Mouse (Mus musculus): ENCODE measurements around the gene Frmd4b. TPM values are rescaled to one million over a fixed set of nuclear protein-coding genes. Genes with fewer than 3 reads are reported as not detected.

Frmd4b gene
- polyA plus RNA-seq, 1 experiment from 2014 or later: 13.5 TPM

DNA sequence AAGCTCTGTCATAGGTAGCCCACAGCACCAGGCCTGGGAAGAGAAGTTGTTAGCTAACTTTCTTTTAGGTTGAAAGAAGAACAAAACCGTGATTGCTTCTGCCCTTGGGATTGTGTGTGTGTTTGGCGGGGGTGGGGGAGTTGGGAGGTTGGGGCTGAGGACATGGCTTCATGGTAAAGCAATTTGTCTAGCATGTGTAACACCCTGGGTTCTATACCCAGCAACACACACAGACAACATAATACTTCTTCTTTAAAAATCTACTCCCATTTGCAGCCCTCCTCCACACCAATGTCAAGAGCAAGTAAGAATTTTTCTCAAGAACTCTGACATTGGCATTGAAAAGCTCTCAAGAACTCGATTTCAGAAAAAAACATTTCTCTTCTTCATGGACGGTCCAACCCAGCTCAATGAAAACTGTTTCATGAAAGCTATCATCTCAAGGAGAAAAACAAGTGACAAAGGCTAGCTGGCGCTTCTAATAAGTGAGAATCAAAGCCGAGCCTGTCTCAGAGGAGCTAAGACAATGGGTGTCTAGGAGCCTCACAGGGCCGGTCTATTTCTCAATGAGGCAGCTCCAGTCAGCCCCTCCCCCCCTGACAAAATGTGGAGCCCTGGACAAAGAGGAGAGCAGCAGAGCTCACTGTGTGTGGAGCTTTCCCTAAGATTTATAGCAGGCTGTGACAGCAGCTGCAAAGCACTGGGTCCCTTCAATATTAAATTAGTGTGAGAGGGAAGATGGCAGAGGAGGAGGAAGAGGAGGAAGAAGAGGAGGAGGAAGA, 40.6 kb downstream of the Frmd4b start:
- no peak overlapping the region for H3K27ac ChIP-seq (ENCODE audit: low read length)
- no peak for ATAC-seq (replicated peaks; ENCODE audit: extremely low read depth, insufficient read depth, low FRiP score)

GRCm38 (mm10) chr6:97576096-97576495, 41.2 kb downstream of the Frmd4b start:
- no peaks in the 10 kb centered on the region for H3K9me3 ChIP-seq (replicated peaks; ENCODE audit: control insufficient read depth, low read length)
- H3K27ac ChIP-seq (ENCODE audit: low read length): no peak overlapping the region
- H3K9ac ChIP-seq (ENCODE audit: low read length): no peak overlapping the region
- H3K4me3 ChIP-seq (ENCODE audit: low read length): no peak overlapping the region
- no peaks in the 10 kb centered on the region for H3K36me3 ChIP-seq (ENCODE audit: control insufficient read depth, insufficient read depth)
- H3K4me2 ChIP-seq (ENCODE audit: low read depth, low read length): no peak overlapping the region
- 87% methylated on average over 7 of the region's 7 CpGs for WGBS
- H3K4me1 ChIP-seq (ENCODE audit: control insufficient read depth, insufficient read depth, low read length): no peaks in the 10 kb centered on the region
- ATAC-seq (replicated peaks; ENCODE audit: extremely low read depth, insufficient read depth, low FRiP score): no peak
- H3K27me3 ChIP-seq (ENCODE audit: control insufficient read depth, insufficient read depth, low read length): no peaks in the 10 kb centered on the region

More for the DNA sequence above, 40.6 kb downstream of the Frmd4b start:
- no peak overlapping the region for H3K4me2 ChIP-seq (ENCODE audit: low read depth, low read length)
- 53% methylated on average over 7 of the region's 7 CpGs for WGBS
- no peaks in the 10 kb centered on the region for H3K27me3 ChIP-seq (ENCODE audit: control insufficient read depth, insufficient read depth, low read length)
- no peak overlapping the region for H3K9ac ChIP-seq (ENCODE audit: low read length)
- H3K9me3 ChIP-seq (replicated peaks; ENCODE audit: control insufficient read depth, low read length): no peaks in the 10 kb centered on the region
- no peaks in the 10 kb centered on the region for H3K4me1 ChIP-seq (ENCODE audit: control insufficient read depth, insufficient read depth, low read length)
- no peak overlapping the region for H3K4me3 ChIP-seq (ENCODE audit: low read length)
- no peaks in the 10 kb centered on the region for H3K36me3 ChIP-seq (ENCODE audit: control insufficient read depth, insufficient read depth)

GRCm38 (mm10) chr6:97574973-97575372, 42.4 kb downstream of the Frmd4b start:
- Histone ChIP-seq H3K36me3 (ENCODE audit: control insufficient read depth, insufficient read depth) (no peaks in the 10 kb centered on the region), H3K27me3 (ENCODE audit: control insufficient read depth, insufficient read depth, low read length) (no peaks in the 10 kb centered on the region), H3K27ac (ENCODE audit: low read length) (no peak overlapping the region), H3K4me3 (ENCODE audit: low read length) (no peak overlapping the region), H3K9me3 (replicated peaks; ENCODE audit: control insufficient read depth, low read length) (no peaks in the 10 kb centered on the region), H3K4me1 (ENCODE audit: control insufficient read depth, insufficient read depth, low read length) (no peaks in the 10 kb centered on the region), H3K9ac (ENCODE audit: low read length) (no peak overlapping the region), H3K4me2 (ENCODE audit: low read depth, low read length) (no peak overlapping the region)
- no peak for ATAC-seq (replicated peaks; ENCODE audit: extremely low read depth, insufficient read depth, low FRiP score)
- 76% methylated on average over 5 of the region's 5 CpGs for WGBS

- H3K36me3 ChIP-seq (ENCODE audit: control insufficient read depth, insufficient read depth): no peaks in the 10 kb centered on the region
- H3K9me3 ChIP-seq (replicated peaks; ENCODE audit: control insufficient read depth, low read length): no peaks in the 10 kb centered on the region
- no peak overlapping the region for H3K9ac ChIP-seq (ENCODE audit: low read length)
- no peak for ATAC-seq (replicated peaks; ENCODE audit: extremely low read depth, insufficient read depth, low FRiP score)
- no peaks in the 10 kb centered on the region for H3K27me3 ChIP-seq (ENCODE audit: control insufficient read depth, insufficient read depth, low read length)
- H3K4me2 ChIP-seq (ENCODE audit: low read depth, low read length): no peak overlapping the region
- no peak overlapping the region for H3K4me3 ChIP-seq (ENCODE audit: low read length)
- no peaks in the 10 kb centered on the region for H3K4me1 ChIP-seq (ENCODE audit: control insufficient read depth, insufficient read depth, low read length)
- WGBS: 72% methylated on average over 5 of the region's 5 CpGs
- no peak overlapping the region for H3K27ac ChIP-seq (ENCODE audit: low read length)
Measured at GRCm38 (mm10) chr6:97572226-97572625, 45.1 kb downstream of the Frmd4b start.

DNA sequence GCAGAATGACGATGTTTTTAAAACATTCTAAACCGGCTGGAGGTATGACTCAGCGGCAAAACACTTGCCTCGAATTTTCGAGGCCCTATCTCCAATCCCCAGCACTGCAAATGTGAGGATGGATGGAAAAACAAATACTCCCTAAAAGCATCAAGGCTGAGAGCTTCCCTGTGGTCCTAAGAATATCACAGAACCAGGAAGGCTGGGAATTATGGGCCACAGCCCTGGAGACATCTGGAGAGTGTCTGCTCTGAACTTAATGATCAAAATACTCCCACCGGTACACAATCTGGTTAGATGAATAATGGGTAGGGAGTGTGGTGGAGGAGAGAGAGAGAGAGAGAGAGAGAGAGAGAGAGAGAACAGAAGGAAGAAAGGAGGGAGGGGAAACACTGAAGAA, 48.8 kb downstream of the Frmd4b start:
- H3K4me3 ChIP-seq (ENCODE audit: low read length): no peak overlapping the region
- ATAC-seq (replicated peaks; ENCODE audit: extremely low read depth, insufficient read depth, low FRiP score): 0 out of 2 replicates have a peak, but pooled peaks have one; percentile 41

GRCm38 (mm10) chr6:97566746-97567145, 50.6 kb downstream of the Frmd4b start:
- 80% methylated on average over 4 of the region's 4 CpGs for WGBS
- Histone ChIP-seq H3K4me3 (ENCODE audit: low read length) (no peak overlapping the region), H3K4me1 (ENCODE audit: control insufficient read depth, insufficient read depth, low read length) (no peaks in the 10 kb centered on the region), H3K36me3 (ENCODE audit: control insufficient read depth, insufficient read depth) (no peaks in the 10 kb centered on the region), H3K27me3 (ENCODE audit: control insufficient read depth, insufficient read depth, low read length) (no peaks in the 10 kb centered on the region), H3K9me3 (replicated peaks; ENCODE audit: control insufficient read depth, low read length) (no peaks in the 10 kb centered on the region), H3K4me2 (ENCODE audit: low read depth, low read length) (no peak overlapping the region), H3K9ac (ENCODE audit: low read length) (no peak overlapping the region), H3K27ac (ENCODE audit: low read length) (no peak overlapping the region)
- ATAC-seq (replicated peaks; ENCODE audit: extremely low read depth, insufficient read depth, low FRiP score): no peak

More for the DNA sequence above, 48.8 kb downstream of the Frmd4b start:
- WGBS: 19% methylated on average over 6 of the region's 6 CpGs
- Histone ChIP-seq H3K4me2 (ENCODE audit: low read depth, low read length) (no peak overlapping the region), H3K27me3 (ENCODE audit: control insufficient read depth, insufficient read depth, low read length) (no peaks in the 10 kb centered on the region), H3K36me3 (ENCODE audit: control insufficient read depth, insufficient read depth) (no peaks in the 10 kb centered on the region), H3K9me3 (replicated peaks; ENCODE audit: control insufficient read depth, low read length) (no peaks in the 10 kb centered on the region), H3K9ac (ENCODE audit: low read length) (no peak overlapping the region), H3K4me1 (ENCODE audit: control insufficient read depth, insufficient read depth, low read length) (no peaks in the 10 kb centered on the region), H3K27ac (ENCODE audit: low read length) (no peak overlapping the region)

- Histone ChIP-seq H3K9ac (ENCODE audit: low read length) (no peak overlapping the region), H3K4me3 (ENCODE audit: low read length) (no peak overlapping the region), H3K4me2 (ENCODE audit: low read depth, low read length) (no peak overlapping the region), H3K36me3 (ENCODE audit: control insufficient read depth, insufficient read depth) (no peaks in the 10 kb centered on the region; the same call in 1 of the 2 replicates), H3K27ac (ENCODE audit: low read length) (no peak overlapping the region), H3K9me3 (replicated peaks; ENCODE audit: control insufficient read depth, low read length) (peaks cover 4% of the 10 kb centered on the region; the same call in 1 of the 2 replicates), H3K4me1 (ENCODE audit: control insufficient read depth, insufficient read depth, low read length) (peaks cover 4% of the 10 kb centered on the region; the same call in 1 of the 2 replicates), H3K27me3 (ENCODE audit: control insufficient read depth, insufficient read depth, low read length) (no peaks in the 10 kb centered on the region)
- 79% methylated on average over 8 of the region's 8 CpGs for WGBS
- no peak for ATAC-seq (replicated peaks; ENCODE audit: extremely low read depth, insufficient read depth, low FRiP score)
Measured at GRCm38 (mm10) chr6:97557147-97557546, 60.2 kb downstream of the Frmd4b start.

GRCm38 (mm10) chr6:97555637-97556036, 61.7 kb downstream of the Frmd4b start:
- no peak overlapping the region for H3K4me2 ChIP-seq (ENCODE audit: low read depth, low read length)
- no peak overlapping the region for H3K9ac ChIP-seq (ENCODE audit: low read length)
- no peak for ATAC-seq (replicated peaks; ENCODE audit: extremely low read depth, insufficient read depth, low FRiP score)
- peaks cover 4% of the 10 kb centered on the region; the same call in 1 of the 2 replicates for H3K9me3 ChIP-seq (replicated peaks; ENCODE audit: control insufficient read depth, low read length)
- no peaks in the 10 kb centered on the region; the same call in 1 of the 2 replicates for H3K36me3 ChIP-seq (ENCODE audit: control insufficient read depth, insufficient read depth)
- WGBS: 93% methylated on average over 7 of the region's 7 CpGs
- H3K4me3 ChIP-seq (ENCODE audit: low read length): no peak overlapping the region
- peaks cover 4% of the 10 kb centered on the region; the same call in 1 of the 2 replicates for H3K4me1 ChIP-seq (ENCODE audit: control insufficient read depth, insufficient read depth, low read length)
- no peaks in the 10 kb centered on the region; the same call in 1 of the 2 replicates for H3K27me3 ChIP-seq (ENCODE audit: control insufficient read depth, insufficient read depth, low read length)
- no peak overlapping the region for H3K27ac ChIP-seq (ENCODE audit: low read length)

DNA sequence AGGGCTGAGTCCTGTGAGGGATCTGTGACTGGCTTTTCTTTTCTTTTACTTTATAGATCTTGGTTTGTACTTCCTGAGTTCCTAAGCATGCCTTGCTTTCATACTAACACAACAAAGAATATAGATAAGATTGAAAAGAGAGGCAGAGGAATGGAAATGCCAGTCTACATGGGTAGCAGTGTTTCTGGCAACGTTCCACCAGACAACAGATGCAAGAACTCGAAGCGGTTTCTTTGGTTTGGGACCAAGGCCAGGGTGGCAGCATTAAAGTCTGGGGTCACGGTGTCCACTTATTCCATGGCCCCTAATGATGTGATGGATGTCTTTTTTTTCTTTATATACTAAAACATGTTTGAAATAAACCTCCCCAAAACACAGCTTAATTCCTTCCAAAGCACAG, 63.9 kb downstream of the Frmd4b start:
- H3K36me3 ChIP-seq (ENCODE audit: control insufficient read depth, insufficient read depth): no peaks in the 10 kb centered on the region; the same call in 1 of the 2 replicates
- no peak overlapping the region for H3K4me2 ChIP-seq (ENCODE audit: low read depth, low read length)
- H3K9ac ChIP-seq (ENCODE audit: low read length): no peak overlapping the region
- no peaks in the 10 kb centered on the region; the same call in none of the 2 replicates for H3K27me3 ChIP-seq (ENCODE audit: control insufficient read depth, insufficient read depth, low read length)
- ATAC-seq (replicated peaks; ENCODE audit: extremely low read depth, insufficient read depth, low FRiP score): no peak
- peaks cover 4% of the 10 kb centered on the region; the same call in 1 of the 2 replicates for H3K4me1 ChIP-seq (ENCODE audit: control insufficient read depth, insufficient read depth, low read length)
- H3K27ac ChIP-seq (ENCODE audit: low read length): no peak overlapping the region
- no peak overlapping the region for H3K4me3 ChIP-seq (ENCODE audit: low read length)
- 43% methylated on average over 4 of the region's 4 CpGs for WGBS
- H3K9me3 ChIP-seq (replicated peaks; ENCODE audit: control insufficient read depth, low read length): peaks cover 4% of the 10 kb centered on the region; the same call in 1 of the 2 replicates
